Comparison of ENCODE assay signal across 14 mouse cellular contexts in genomic region chr4:32529443-32529995, GRCm38 (mm10).
DNase-seq lines count a peak whose midpoint lies in the region; ATAC-seq and TF ChIP-seq lines count a peak whose summit lies in the region.
"Had no signal": no experiment of that assay in that cellular context is flagged by ENCODE, and none has a peak within 500 bp of the region (broad histone marks: within the 10 kb centered on the region; RNA-seq: fewer than 3 reads in every experiment).

No protein-coding gene starts in this region.

- peaks cover 24% of the 10 kb centered on the region; the same call in 1 of the 2 replicates for H3K4me1 ChIP-seq in hindbrain, embryonic 11.5 days (replicated peaks; ENCODE audit: control insufficient read depth, insufficient read depth, low read length)
- H3K4me1 ChIP-seq in midbrain, embryonic 12.5 days, result peaks cover 57% of the 10 kb centered on the region

- no peak for DNase-seq in left cerebral cortex, adult 2 months (ENCODE audit: extremely low spot score in 1 of 2, low spot score in 2 of 2)
- DNase-seq in left cerebral cortex, postnatal 14 days (ENCODE audit: low spot score in 2 of 2), result no peak
- no peak for DNase-seq in hindbrain, embryonic 11.5 days (ENCODE audit: low spot score)
- no peak for DNase-seq in kidney, adult 18-20 months
- no peak for DNase-seq in adrenal gland, adult 2 months
- no peak for DNase-seq in adrenal gland, postnatal 4 days (ENCODE audit: low spot score in 2 of 2)
- no peak for DNase-seq in right cerebral cortex, postnatal 4 days
- DNase-seq: cerebellum, adult 9-11 months; embryo, embryonic 11 days; kidney, adult 2 months; right cerebral cortex, adult 18-20 months had no signal

- no peaks in the 10 kb centered on the region for H3K27me3 ChIP-seq in hindbrain, embryonic 11.5 days (ENCODE audit: control insufficient read depth, insufficient read depth, low read length)
- no peaks in the 10 kb centered on the region for H3K27me3 ChIP-seq in midbrain, embryonic 12.5 days
- H3K27me3 ChIP-seq: lung, embryonic 15.5 days had no signal

- no peak for ATAC-seq in hindbrain, embryonic 11.5 days (ENCODE audit: low FRiP score)
- no peak for ATAC-seq in midbrain, embryonic 12.5 days (ENCODE audit: low FRiP score, low read depth)

- H3K4me2 ChIP-seq in hindbrain, embryonic 11.5 days (replicated peaks; ENCODE audit: low read depth, low read length), result no peak overlapping the region
- no peak overlapping the region for H3K4me2 ChIP-seq in midbrain, embryonic 12.5 days (replicated peaks)
- H3K4me2 ChIP-seq: liver, embryonic 11.5 days had no signal

- H3K9ac ChIP-seq in hindbrain, embryonic 11.5 days (ENCODE audit: low read depth, low read length), result no peak overlapping the region
- H3K9ac ChIP-seq in midbrain, embryonic 12.5 days (replicated peaks), result no peak overlapping the region
- H3K9ac ChIP-seq: lung, embryonic 15.5 days had no signal

- no peaks in the 10 kb centered on the region for H3K36me3 ChIP-seq in hindbrain, embryonic 11.5 days (ENCODE audit: control insufficient read depth, insufficient read depth, low read length)
- H3K36me3 ChIP-seq in midbrain, embryonic 12.5 days, result no peaks in the 10 kb centered on the region
- H3K36me3 ChIP-seq: lung, embryonic 15.5 days had no signal

- 76% methylated on average over 17 of the region's 17 CpGs for WGBS in hindbrain, embryonic 11.5 days
- WGBS in midbrain, embryonic 12.5 days, result 70% methylated on average over 17 of the region's 17 CpGs

- no peak for TF ChIP-seq CTCF in left cerebral cortex, adult 2 months (IDR thresholded peaks at IDR 0.05)

- H3K9me3 ChIP-seq in hindbrain, embryonic 11.5 days (ENCODE audit: control insufficient read depth, low read length), result no peaks in the 10 kb centered on the region
- no peaks in the 10 kb centered on the region for H3K9me3 ChIP-seq in midbrain, embryonic 12.5 days
- H3K9me3 ChIP-seq: lung, embryonic 15.5 days had no signal

- H3K4me3 ChIP-seq in left cerebral cortex, adult 2 months, result no peak overlapping the region
- no peak overlapping the region for H3K4me3 ChIP-seq in hindbrain, embryonic 11.5 days (ENCODE audit: low read depth, low read length)
- H3K4me3 ChIP-seq in midbrain, embryonic 12.5 days, result no peak overlapping the region
- H3K4me3 ChIP-seq: lung, embryonic 15.5 days had no signal

- intact Hi-C loops in left cerebral cortex, adult 2 months (cut with DNase I), result no loop called here
- intact Hi-C loops in left cerebral cortex, postnatal 14 days (cut with DNase I), result no loop called here

- H3K27ac ChIP-seq in left cerebral cortex, adult 2 months, result peak overlapping the region; percentile 85; the same call in 1 of the 2 replicates
- H3K27ac ChIP-seq in hindbrain, embryonic 11.5 days (ENCODE audit: low read depth, low read length), result peak overlapping the region; percentile 94
- peak overlapping the region; percentile 88 for H3K27ac ChIP-seq in midbrain, embryonic 12.5 days (replicated peaks)
- H3K27ac ChIP-seq: lung, embryonic 15.5 days had no signal
